Mouse (Mus musculus) stomach, postnatal 0 days (tissue): ENCODE results near the gene Dlg4.

Experiments
- CTCF ChIP-seq: IDR thresholded peaks from 2 replicates; pipeline ENCODE4 v1.5.1; 2016; ENCODE audit warnings: antibody characterized with exemption, low read depth, mild to moderate bottlenecking, moderate library complexity
- EP300 ChIP-seq: optimal IDR thresholded peaks from 2 replicates; pipeline ENCODE3; 2016; ENCODE audit warnings: antibody characterized with exemption

DNA sequence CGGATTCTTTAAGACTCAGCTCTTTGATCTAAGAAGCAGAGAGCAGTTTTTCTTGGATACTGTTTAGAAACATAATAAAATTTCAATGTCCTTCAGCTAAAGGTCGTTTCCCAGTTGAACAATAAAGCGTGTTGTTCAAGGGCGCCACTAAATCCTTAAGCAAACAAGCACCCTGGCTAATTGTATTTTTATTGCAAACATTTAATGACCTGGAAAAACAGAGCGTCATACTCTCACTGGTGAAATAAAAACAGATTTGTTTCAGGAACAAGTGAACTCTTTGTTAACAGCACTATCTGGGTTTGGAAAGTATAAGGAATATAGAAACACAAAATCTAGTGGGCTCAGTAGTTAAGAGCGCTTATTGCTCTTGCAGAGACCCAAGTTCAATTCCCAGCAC, 53.3 kb downstream of the Dlg4 start:
- TF ChIP-seq CTCF = no peak
- TF ChIP-seq EP300 = no peak
